In genomic region chr4:136284891-136285290, GRCm38 (mm10) we compare ENCODE assay signal across 8 mouse cellular contexts. TPM values are rescaled to one million over a fixed set of nuclear protein-coding genes. Genes with fewer than 3 reads are reported as not detected.
DNase-seq lines count a peak whose midpoint lies in the region; ATAC-seq and TF ChIP-seq lines count a peak whose summit lies in the region.

No protein-coding gene starts in this region.

- H3K36me3 ChIP-seq in heart, embryonic 11.5 days (ENCODE audit: control insufficient read depth, insufficient read depth, low read length) = peaks cover 22% of the 10 kb centered on the region
- peaks cover 27% of the 10 kb centered on the region for H3K36me3 ChIP-seq in G1E (replicated peaks)
- H3K36me3 ChIP-seq in forebrain, embryonic 11.5 days (ENCODE audit: control insufficient read depth, insufficient read depth, low read length) = peaks cover 5% of the 10 kb centered on the region
- peaks cover 9% of the 10 kb centered on the region for H3K36me3 ChIP-seq in midbrain, embryonic 16.5 days (ENCODE audit: control insufficient read depth, insufficient read depth, low read length)

- peaks cover 2% of the 10 kb centered on the region; the same call in 1 of the 2 replicates for H3K9me3 ChIP-seq in heart, embryonic 11.5 days (replicated peaks; ENCODE audit: control insufficient read depth, low read length)
- H3K9me3 ChIP-seq in G1E (replicated peaks) = peaks cover 7% of the 10 kb centered on the region; the same call in 1 of the 2 replicates
- peaks cover 3% of the 10 kb centered on the region; the same call in 1 of the 2 replicates for H3K9me3 ChIP-seq in forebrain, embryonic 11.5 days (ENCODE audit: control insufficient read depth, low read length)
- no peaks in the 10 kb centered on the region; the same call in 1 of the 2 replicates for H3K9me3 ChIP-seq in midbrain, embryonic 16.5 days (replicated peaks; ENCODE audit: control insufficient read depth, low read length, poor library complexity, severe bottlenecking)

- no peaks in the 10 kb centered on the region for H3K27me3 ChIP-seq in heart, embryonic 11.5 days (ENCODE audit: control insufficient read depth, insufficient read depth, low read length)
- peaks cover 15% of the 10 kb centered on the region for H3K27me3 ChIP-seq in G1E (ENCODE audit: insufficient read depth, low read length)
- H3K27me3 ChIP-seq in forebrain, embryonic 11.5 days (ENCODE audit: control insufficient read depth, insufficient read depth, low read length) = peaks cover 10% of the 10 kb centered on the region
- no peaks in the 10 kb centered on the region for H3K27me3 ChIP-seq in midbrain, embryonic 16.5 days (ENCODE audit: control insufficient read depth, insufficient read depth, low read depth, low read length)

- no peak for TF ChIP-seq CTCF in G1E (IDR thresholded peaks at IDR 0.05; ENCODE audit: low read depth, low read length)

- H3K4me3 ChIP-seq in heart, embryonic 11.5 days (ENCODE audit: low read depth, low read length) = peak overlapping the region; percentile 70
- peak overlapping the region; percentile 77 for H3K4me3 ChIP-seq in G1E (ENCODE audit: low read depth, low read length)
- H3K4me3 ChIP-seq in forebrain, embryonic 11.5 days (ENCODE audit: low read depth, low read length) = peak overlapping the region; percentile 59
- H3K4me3 ChIP-seq in midbrain, embryonic 16.5 days (ENCODE audit: low read depth, low read length) = peak overlapping the region; percentile 60

- ATAC-seq in heart, embryonic 11.5 days (replicated peaks; ENCODE audit: insufficient number of reproducible peaks, low FRiP score, low TSS enrichment) = no peak
- no peak for ATAC-seq in G1E (ENCODE audit: extremely low read depth, insufficient number of reproducible peaks, low FRiP score, poor library complexity, severe bottlenecking)
- ATAC-seq in forebrain, embryonic 11.5 days (replicated peaks; ENCODE audit: low FRiP score) = no peak
- no peak for ATAC-seq in midbrain, embryonic 16.5 days
- ATAC-seq in activated CD4-positive, CD25-positive, alpha-beta regulatory T cell, adult 4 months = no peak

- peak overlapping the region; percentile 95 for H3K4me2 ChIP-seq in heart, embryonic 11.5 days
- H3K4me2 ChIP-seq in forebrain, embryonic 11.5 days (ENCODE audit: low read depth, low read length, severe bottlenecking) = peak overlapping the region; percentile 90
- peak overlapping the region; percentile 65 for H3K4me2 ChIP-seq in midbrain, embryonic 16.5 days (ENCODE audit: low read length)

- WGBS in heart, embryonic 11.5 days (ENCODE audit: insufficient replicate concordance) = 29% methylated on average over 6 of the region's 6 CpGs
- 30% methylated on average over 6 of the region's 6 CpGs for WGBS in forebrain, embryonic 11.5 days
- 17% methylated on average over 6 of the region's 6 CpGs for WGBS in midbrain, embryonic 16.5 days

- DNase-seq in heart, postnatal 4 days = no peak
- no peak for DNase-seq in G1E (ENCODE audit: low spot score)
- no peak for DNase-seq in forebrain, embryonic 11.5 days (ENCODE audit: low spot score)
- DNase-seq in kidney, postnatal 10 days = peak; percentile 26
- DNase-seq in T-cell, adult 2 months (ENCODE audit: low spot score) = no peak

- peak overlapping the region; percentile 85 for H3K9ac ChIP-seq in heart, embryonic 11.5 days (ENCODE audit: low read depth, low read length)
- peak overlapping the region; percentile 74 for H3K9ac ChIP-seq in forebrain, embryonic 11.5 days (ENCODE audit: low read length)
- peak overlapping the region; percentile 69 for H3K9ac ChIP-seq in midbrain, embryonic 16.5 days (ENCODE audit: low read depth, low read length)

- H3K27ac ChIP-seq in heart, embryonic 11.5 days (ENCODE audit: low read depth, low read length) = peak overlapping the region; percentile 81
- peak overlapping the region; percentile 92 for H3K27ac ChIP-seq in forebrain, embryonic 11.5 days (ENCODE audit: low read depth, low read length)
- H3K27ac ChIP-seq in midbrain, embryonic 16.5 days (ENCODE audit: low read length) = peak overlapping the region; percentile 94

- peaks cover 35% of the 10 kb centered on the region for H3K4me1 ChIP-seq in heart, embryonic 11.5 days (ENCODE audit: control insufficient read depth, insufficient read depth, low read length)
- peaks cover 27% of the 10 kb centered on the region for H3K4me1 ChIP-seq in G1E (ENCODE audit: insufficient read depth, low read depth, low read length)
- H3K4me1 ChIP-seq in forebrain, embryonic 11.5 days (replicated peaks; ENCODE audit: control insufficient read depth, insufficient read depth, low read length) = peaks cover 31% of the 10 kb centered on the region
- peaks cover 33% of the 10 kb centered on the region for H3K4me1 ChIP-seq in midbrain, embryonic 16.5 days (ENCODE audit: control insufficient read depth, insufficient read depth, low read length)

RNA-seq across cellular contexts. Expression of gene Zfp46, which starts 0.4 kb away (rescaled TPM):
- polyA plus RNA-seq in heart, embryonic 11.5 days (2014; fragmentation: Nextera tagmentation; extraction: Ambion mirVana) = 18.4 and 20.6 TPM in 2 replicates
- total RNA-seq in heart, postnatal 4 days (2021) = 10 to 100 TPM; 47.0 to 50.1 TPM
- total RNA-seq in G1E (2014; fragmentation: Nextera tagmentation) (17.7 and 19.9 TPM in 2 replicates), G1E (2017) (13.2 and 13.9 TPM in 2 replicates)
- 6.1 and 6.7 TPM in 2 replicates for polyA plus RNA-seq in G1E (2012)
- 28.2 and 30.8 TPM in 2 replicates for polyA plus RNA-seq in forebrain, embryonic 11.5 days (2014; fragmentation: Nextera tagmentation; extraction: Ambion mirVana)
- polyA plus RNA-seq in midbrain, embryonic 16.5 days (2015; fragmentation: Nextera tagmentation; extraction: Ambion mirVana) = 42.8 and 43.3 TPM in 2 replicates
- 1 to 10 TPM; 9.4 to 9.5 TPM for polyA plus RNA-seq in activated CD4-positive, CD25-positive, alpha-beta regulatory T cell, adult 4 months (2017; shearing (Covaris generic))

RNA-seq across cellular contexts. Expression of gene Hnrnpr, which starts 25.9 kb away (rescaled TPM):
- 85.8 and 87.1 TPM in 2 replicates for polyA plus RNA-seq in heart, embryonic 11.5 days (2014; fragmentation: Nextera tagmentation; extraction: Ambion mirVana)
- total RNA-seq in heart, postnatal 4 days (2021) = 10 to 100 TPM; 91.9 to 99.3 TPM
- 100 and 126 TPM in 2 replicates for total RNA-seq in G1E (2014; fragmentation: Nextera tagmentation)
- total RNA-seq in G1E (2017) = 161 and 187 TPM in 2 replicates
- 66.7 and 77.7 TPM in 2 replicates for polyA plus RNA-seq in G1E (2012)
- polyA plus RNA-seq in forebrain, embryonic 11.5 days (2014; fragmentation: Nextera tagmentation; extraction: Ambion mirVana) = 193 and 215 TPM in 2 replicates
- 194 and 206 TPM in 2 replicates for polyA plus RNA-seq in midbrain, embryonic 16.5 days (2015; fragmentation: Nextera tagmentation; extraction: Ambion mirVana)
- 10 to 100 TPM; 80.8 to 97.7 TPM for polyA plus RNA-seq in activated CD4-positive, CD25-positive, alpha-beta regulatory T cell, adult 4 months (2017; shearing (Covaris generic))

RNA-seq across cellular contexts. Expression of gene Tcea3, which starts 37.4 kb away (rescaled TPM):
- polyA plus RNA-seq in heart, embryonic 11.5 days (2014; fragmentation: Nextera tagmentation; extraction: Ambion mirVana) = 56.4 and 56.7 TPM in 2 replicates
- 10 to 100 TPM; 55.2 to 56.7 TPM for total RNA-seq in heart, postnatal 4 days (2021)
- total RNA-seq in G1E (2014; fragmentation: Nextera tagmentation) = not detected in 2 replicates
- 0.55 and 0.70 TPM in 2 replicates for total RNA-seq in G1E (2017)
- polyA plus RNA-seq in G1E (2012) = not detected in 2 replicates
- 1.1 and 1.6 TPM in 2 replicates for polyA plus RNA-seq in forebrain, embryonic 11.5 days (2014; fragmentation: Nextera tagmentation; extraction: Ambion mirVana)
- polyA plus RNA-seq in midbrain, embryonic 16.5 days (2015; fragmentation: Nextera tagmentation; extraction: Ambion mirVana) = 0.67 and 1.2 TPM in 2 replicates
- under 1 TPM in 1 of 2 experiments, not detected in 1; 0.58 TPM for polyA plus RNA-seq in activated CD4-positive, CD25-positive, alpha-beta regulatory T cell, adult 4 months (2017; shearing (Covaris generic))

Comparison
In these comparisons a context has a peak if more than half of its experiments do, and no peak if none do; other contexts are left out.
1. RNA of gene Tcea3, which starts 37.4 kb away (polyA plus RNA-seq): 56.4 to 56.7 TPM in heart, embryonic 11.5 days; 0.67 to 1.2 TPM in midbrain, embryonic 16.5 days, 1.1 to 1.6 TPM in forebrain, embryonic 11.5 days, 0.58 TPM in activated CD4-positive, CD25-positive, alpha-beta regulatory T cell, adult 4 months and not detected in G1E; every median in the first group is over 10 times any median in the second.
2. Peak in every context shown above with its lines, with median percentiles within 50 percentile points of each other: H3K27ac ChIP-seq, H3K4me2 ChIP-seq, H3K4me3 ChIP-seq and H3K9ac ChIP-seq.